Mouse (Mus musculus): ENCODE data around the gene Cipc.

Gene Cipc

DNA sequence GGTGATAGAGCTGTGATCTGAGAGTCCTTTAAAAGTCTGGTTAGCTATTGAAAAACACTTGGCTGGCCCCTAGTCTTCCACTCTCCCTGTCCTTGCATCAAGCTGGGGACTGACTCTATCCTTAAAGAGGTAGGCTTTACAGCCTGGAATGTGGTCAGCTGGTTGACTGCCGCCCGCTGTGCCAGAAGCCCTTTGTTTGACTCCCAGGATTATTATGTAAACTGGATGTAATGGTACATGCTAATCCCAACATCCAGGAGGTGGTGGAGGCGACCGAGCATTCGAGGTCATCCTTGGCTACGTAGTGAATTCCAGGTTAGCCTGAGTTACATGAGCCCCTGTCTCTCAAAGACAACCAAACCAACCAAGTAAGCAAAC, 14.3 kb upstream of the Cipc start:
- no peak for DNase-seq

DNA sequence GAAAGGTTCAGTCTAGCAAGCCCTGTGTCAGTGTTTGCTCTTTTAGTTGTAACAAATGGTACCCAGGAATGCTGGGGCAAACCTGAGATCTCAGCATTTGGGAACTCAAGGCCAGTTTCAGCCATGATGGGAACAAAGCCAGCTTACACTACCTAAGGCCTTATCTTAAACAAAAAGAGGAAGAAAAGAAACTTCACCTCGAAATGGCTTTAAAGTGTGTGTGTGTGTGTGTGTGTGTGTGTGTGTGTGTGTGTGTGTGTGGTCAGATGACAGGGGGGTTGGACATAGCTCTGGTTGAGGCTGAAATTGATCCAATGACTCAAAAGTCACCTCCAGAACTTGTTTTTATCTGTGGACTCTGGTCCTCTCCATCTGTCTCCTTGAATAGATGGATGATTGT, 12.1 kb upstream of the Cipc start:
- DNase-seq, result no peak

DNA sequence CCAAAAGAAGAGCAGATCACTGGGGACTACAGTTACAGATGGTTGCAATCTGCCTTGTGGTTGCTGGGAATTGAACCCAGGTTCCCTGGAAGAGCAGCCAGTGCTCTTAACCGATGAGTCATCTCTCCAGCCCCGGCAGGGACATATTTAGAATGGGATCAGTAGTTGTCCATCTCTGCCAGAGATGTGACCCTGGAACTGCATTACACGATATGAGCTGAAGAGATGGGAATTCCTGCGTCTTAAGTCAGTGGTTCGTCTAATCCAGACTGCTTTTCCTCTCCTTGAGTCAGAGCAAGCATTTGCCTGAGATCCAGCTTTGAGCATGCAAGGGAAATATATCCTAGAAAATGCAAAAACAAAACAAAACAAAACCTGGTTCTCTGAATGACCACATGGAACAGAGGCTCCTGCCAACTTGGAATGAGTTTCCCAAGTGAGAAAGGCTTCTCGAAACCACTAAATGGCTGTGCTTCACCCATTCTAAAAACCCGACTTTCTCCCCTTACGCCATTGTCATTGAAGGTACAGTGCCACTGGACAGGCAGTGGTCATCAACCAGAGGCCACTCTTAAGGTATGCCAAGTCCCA, 11.1 kb upstream of the Cipc start:
- DNase-seq, result no peak

DNA sequence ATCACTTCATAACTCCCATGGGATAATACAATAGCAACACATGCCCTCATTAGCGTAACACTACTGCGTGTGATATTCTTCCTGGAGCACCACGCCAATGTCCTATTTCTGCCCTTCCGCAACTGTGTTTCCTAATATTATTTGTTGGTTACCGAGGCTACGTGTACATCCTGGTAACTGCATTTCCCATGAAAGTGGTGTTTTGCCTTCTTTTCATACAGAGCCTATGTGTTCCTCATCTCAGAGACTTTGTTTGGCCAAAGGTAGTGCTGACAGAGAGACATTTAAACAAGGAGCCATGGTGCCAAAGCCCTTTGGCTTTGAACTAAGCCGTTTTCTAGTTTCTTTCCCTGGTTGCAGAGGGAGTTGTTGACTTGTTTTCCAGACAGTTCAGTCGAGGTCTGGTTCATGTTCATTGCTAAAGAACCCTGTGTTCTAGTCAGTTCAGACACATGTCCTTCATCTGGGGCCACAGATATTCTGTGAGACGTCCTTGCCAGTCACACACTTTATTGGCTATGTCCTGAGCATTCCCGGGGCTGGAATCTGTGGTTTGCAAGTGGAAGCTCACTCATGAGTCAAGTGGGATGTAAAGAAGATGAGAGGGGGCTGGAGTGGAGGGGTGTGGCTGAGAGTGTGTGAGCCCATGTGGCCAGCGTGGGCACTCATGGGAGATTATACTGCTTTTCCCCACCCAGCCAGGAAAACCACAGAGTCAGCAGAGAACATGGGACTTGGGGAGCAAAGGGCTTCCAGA, 10.1 kb upstream of the Cipc start:
- no peak for DNase-seq

DNA sequence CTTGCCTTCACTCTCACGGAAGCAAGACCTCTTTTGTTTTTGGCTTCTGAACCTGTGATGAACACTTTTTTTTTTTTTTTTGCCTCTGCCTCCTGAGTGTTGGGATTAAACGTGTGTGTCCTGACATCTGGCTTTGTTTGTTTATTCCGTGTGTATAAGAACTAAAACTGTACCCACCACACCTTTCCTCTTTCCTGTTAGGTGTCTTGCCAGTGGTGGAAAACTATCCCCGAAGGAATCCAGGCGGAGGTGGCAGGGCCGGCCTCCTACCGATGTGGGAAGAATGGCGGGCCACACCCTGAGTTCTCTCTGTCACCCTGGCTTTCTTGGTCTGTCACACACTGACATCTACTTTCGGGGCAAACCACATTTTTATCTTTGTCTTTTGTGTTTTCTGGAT, 8.3 kb upstream of the Cipc start:
- no peak for DNase-seq

DNA sequence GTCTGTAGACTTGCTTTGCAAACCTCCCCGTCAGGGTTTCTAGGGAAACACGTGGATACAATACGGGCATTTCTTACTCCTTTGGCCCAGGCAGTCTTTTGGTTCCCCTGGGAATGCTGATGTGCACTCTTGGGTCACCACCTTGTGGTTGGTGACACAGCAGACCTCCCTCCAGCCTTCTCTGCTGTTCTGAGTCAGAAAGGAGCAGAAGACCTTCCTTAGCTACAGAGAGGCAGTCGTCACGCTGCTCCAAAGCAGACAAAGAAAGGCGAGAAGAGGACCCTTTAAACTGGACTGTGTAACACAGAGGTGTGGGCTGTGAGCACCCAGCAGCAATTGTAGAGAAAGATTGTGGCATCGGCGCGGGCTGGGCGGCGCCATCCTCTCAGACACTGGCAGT, 5.7 kb upstream of the Cipc start:
- DNase-seq, result no peak

DNA sequence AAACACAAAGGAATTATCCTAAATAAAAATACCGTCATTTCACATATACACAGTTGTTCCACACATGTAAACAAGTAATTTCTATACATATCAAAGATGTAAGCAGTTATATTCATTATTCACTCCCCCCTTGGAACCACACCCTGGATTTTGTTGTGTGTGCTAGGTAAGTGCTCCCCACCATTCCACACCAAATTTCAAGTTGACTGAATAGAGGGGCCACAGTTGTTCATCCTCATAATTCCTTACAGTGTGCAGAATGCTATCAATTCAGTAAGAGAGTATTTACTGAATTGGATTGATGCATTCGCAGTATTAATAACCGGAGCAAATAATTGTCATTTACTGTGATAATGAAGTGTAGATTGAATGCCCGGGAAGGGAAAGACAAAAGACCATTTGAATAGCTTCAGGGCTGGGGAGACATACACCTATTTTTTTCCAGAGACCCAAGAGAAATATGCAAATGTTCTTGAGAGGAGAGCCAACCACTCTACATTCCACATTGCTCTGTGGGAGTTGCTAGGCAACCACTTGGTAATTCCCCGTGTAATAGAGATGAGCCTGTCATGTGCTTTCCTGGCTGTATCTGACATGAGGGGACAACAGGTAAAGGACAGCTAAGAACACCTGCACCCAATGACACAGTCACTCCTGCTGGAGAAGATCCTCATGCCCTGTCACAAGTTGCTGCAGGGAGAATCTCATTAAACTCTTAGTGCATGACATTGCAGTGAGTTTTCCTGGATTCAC, 4.9 kb upstream of the Cipc start:
- no peak for DNase-seq

DNA sequence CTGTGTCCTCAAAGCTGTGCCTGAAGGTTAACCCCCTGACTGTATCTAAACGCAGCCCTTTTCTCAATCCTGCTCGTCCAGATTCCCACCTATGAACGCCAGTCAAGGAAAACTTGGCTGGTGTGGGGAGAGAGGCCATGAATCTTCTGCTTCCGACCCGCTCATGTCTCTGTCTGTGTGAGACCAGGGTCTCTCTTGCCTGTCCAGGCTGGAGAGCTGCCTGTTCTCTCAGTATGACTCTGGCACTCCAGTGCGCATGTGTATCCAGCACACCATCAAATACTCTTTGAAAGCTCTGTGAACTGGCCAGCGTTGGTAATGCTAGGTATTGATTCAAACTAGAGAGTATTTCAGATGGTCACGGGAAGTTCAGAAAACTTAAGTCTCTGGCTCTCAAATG, 3.4 kb upstream of the Cipc start:
- no peak for DNase-seq

DNA sequence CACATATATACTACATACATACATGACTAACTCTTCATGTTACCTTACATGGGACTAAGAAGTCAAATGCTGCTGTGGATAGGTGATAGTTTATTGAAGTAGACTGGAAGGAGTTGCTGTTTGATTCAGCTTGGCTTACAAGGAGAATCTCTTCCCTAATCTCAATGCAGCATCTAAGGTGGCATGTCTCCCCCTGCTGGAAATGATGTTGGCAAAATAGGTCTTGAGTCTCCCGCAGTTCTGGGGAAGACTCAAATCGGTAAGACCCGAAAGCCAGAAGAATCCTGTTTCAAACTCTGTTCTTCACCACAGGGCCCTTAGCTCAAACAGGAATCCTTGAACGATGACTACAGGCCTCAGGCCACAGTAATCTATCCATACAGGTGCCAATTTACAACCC, 1.7 kb upstream of the Cipc start:
- peak; percentile 21 to 47 for DNase-seq

DNA sequence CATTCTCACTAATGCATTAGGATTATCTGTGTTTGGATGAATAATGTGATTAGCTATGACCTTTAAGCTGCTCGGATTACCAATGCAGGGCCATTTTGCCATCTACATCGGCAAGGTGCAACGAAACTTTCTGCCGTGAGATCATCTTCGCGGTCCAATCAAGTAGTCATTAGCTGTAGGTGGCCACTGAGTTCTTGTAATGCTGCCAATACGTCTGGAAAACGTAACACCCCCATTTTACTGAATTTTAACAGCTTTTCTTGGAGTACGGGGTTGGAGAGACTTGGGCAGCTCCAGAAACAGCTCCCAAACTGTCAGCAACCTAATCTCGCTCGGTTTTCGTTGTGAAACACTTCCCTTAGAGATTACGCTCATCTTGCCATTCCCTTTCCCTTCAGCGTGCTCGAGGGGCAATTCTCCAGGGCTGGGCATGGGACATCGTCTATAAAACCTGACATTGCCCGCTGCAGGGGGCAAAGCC, 502 bp upstream of the Cipc start:
- no peak for DNase-seq

DNA sequence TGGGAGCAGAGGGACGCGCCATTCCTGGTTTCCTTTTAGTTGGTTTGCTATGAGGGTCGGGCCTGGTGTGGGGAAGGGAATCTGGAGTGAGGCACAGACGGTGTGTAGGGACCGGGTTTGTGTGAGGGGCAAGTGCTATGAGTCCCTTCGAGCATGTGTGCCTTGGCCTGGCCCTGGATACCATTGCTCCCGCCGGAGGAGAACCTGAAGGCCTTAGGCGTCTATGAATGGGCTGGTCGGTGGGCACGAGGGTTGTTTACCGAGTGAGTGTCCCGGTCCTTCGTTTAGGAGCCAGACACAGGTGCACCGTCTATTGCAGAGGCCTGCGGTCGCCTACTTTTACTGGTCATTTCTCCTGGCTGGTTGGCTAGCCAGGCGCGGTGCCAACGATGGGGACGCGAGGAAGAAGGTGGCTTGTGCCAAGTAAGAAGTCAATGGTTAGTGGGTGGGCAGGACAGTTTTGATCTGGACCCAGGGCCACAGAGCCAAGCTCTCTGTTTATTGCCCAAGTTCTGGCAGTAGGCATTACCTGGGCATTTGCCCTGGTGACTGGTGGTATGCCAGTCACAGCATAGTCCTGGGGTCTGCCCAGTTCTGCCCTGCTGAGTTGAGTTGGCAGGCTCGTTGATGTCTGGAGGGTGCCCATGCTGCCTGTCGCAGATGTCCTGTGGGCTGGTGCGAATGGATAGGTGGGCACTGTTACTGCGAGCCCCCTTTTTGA, 998 bp downstream of the Cipc start:
- DNase-seq, result peak in 1 of 2 experiments; percentile 26

DNA sequence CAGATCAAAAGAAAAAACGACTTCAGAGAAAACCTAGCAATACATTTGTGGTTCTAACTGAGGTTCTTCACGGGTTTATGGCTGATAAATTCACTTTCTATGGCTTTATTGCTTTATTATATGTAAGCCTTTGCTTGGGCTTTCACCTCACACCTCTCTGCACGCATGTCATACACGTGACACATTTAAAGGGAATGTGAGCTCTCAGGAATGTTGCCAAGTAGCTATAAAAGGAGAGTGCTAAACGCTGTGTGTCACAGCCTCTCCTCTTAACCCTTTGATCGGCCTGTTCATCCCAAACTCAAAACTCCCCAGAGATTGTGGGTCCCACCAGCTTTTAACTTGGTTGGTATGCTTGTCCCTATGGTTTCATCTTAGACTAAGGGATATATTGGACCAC, 1.8 kb downstream of the Cipc start:
- DNase-seq, result no peak

DNA sequence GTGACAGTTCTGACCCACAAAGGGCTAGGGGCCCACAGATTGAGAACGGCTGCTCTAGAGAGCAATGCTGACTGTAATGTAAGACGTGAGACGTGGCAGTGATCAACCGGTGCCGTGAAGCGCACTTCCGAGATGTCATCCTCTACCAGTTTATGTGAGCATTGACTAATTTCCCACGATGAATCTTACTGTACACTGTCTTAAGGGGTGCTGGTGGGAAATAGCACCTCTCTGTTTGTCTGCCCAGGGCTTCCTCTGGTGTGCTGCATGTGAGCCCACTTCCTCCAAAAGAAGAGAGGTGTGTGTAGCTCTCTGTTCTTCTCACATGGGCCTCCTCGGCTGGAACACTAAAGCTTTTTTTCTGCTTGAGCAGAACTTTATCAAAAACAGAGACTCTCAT, 2.7 kb downstream of the Cipc start:
- DNase-seq, result peak; percentile 15 to 56

DNA sequence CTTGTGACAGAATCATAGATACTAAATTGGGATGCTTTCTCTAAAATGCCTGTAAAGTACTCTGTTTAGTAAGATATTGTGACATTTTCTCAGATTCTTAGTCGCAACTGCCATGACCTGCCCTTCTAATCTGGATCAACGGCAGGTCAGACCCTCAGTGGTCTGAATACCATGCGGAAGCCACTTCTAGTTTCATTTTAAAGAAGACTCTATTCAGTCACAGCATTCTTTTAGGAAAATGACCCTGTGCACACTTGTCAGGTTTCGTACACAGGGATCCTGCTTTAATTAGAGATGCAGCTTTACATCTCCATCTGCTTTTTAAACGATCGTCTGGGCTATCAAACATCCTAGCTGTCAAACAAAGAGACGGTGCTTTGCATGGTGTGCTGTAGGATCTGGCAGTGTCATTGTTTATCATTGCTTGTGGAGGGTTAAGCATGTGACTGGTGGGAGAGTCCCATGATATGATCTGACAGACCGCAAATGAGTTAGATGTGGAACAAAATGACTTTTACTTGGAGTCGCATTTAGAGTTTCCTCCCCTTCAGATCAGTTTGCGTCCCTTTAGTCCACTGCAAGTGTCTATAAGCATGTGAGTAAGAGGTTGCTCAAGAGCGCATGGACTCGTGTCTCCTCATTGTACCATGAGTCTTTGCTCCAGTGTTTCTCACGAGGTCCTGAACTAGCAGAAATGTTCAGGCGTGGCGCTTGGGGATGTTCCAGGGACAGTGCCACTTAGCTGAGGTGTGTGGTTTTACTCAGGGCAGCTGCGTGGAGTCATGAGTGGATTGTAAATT, 3.5 kb downstream of the Cipc start:
- DNase-seq, result no peak

DNA sequence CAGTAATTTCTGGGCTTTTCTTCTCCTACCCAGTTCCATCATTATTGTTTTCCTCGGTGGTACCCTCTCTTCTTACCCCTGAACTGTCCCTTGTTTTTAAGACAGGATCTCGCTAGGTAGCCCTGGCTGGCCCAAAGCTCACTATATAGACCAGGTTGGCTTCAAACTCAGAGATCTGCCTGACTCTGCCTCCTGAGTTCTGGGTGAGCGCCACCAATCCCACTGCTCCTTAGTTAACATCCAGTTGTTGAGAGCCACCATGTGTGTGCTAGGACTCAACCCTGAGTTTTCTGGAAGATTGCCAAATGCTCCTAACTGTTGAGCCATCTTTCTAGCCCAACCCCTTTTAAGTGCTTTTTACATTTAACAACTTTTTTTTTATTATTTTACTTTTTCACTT, 4.1 kb downstream of the Cipc start:
- no peak for DNase-seq

DNA sequence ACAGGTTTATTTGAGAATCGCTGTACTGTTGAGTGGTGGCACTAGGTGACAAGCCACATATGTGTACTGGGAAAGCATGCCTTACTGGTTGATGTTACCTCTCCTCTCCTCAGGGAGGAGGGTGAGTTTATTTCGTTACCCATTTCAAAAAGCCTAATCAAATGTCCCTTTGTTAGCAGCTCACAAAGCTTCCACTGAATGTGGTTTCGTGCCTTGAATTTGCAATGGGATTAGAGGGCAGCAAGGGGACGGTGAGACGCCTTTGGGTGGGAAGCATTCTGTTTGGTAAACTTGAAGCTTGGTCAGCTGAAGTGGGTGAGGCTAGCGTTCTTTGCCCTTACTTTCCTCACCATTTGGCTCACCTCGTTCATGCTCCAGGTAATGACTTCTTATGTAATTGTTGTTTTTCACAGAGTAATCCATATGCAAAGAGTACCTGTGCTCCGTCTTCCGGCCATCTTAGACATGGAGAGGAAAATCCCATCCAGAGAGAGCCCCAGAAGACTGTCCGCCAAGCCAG, 5.5 kb downstream of the Cipc start:
- DNase-seq, result no peak

DNA sequence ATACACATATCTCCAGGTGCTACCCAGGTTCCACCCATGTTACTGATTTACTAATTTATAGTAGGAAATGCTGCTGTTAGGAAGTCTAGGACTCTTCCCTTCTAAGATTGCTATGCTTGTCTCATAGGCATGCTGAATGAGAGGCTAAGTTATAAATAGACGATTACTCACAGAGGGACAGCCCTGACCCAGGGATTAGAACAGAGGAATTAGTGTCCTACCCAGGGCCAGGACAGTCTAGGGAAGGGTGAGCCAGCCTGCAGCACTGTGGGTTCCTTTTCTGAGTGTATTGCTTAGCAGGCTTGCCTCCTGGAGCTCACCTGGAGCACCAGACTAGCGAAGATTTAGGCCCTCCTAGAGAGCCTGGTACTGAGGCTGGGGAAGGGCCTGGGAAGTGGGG, 9.1 kb downstream of the Cipc start:
- no peak for DNase-seq

DNA sequence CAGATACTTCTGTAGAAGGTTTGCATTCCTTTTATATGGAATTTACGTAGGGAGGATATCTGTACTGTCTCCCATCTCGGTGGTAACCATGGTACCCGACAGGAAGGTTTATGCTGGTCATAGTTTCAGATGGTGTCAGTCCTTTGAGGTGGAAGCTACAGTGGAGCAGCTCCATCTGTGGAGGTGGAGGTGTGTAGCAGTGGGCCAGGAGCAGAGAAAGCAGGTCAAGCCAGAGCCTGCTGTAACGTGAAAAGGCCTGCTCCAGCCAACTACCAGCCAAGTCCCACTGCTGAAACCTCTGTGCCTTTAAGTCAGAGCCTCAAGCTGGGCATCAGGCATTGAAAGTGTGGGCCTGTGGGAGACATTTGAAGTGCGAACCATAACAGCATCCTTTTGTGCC, 11.7 kb downstream of the Cipc start:
- DNase-seq, result no peak

DNA sequence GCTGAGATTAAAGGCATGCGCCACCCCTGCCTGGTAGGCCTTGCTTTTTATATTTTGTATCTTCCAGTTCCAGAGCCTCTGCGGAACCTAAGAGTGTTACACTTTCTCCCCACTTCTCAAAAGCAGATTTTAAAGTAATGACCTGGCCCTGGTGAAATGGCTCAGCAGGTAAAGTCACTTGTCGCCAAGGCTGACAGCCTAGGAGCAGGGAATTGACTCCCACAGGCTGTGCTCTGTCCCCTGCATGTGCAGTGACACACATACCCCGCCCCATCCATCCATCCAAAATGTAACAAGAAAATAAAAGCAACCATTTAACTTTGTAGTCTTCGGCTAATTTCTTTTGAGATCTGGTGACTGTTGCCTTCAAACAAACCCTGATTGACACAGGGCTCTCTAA, 12.8 kb downstream of the Cipc start:
- DNase-seq, result no peak

DNA sequence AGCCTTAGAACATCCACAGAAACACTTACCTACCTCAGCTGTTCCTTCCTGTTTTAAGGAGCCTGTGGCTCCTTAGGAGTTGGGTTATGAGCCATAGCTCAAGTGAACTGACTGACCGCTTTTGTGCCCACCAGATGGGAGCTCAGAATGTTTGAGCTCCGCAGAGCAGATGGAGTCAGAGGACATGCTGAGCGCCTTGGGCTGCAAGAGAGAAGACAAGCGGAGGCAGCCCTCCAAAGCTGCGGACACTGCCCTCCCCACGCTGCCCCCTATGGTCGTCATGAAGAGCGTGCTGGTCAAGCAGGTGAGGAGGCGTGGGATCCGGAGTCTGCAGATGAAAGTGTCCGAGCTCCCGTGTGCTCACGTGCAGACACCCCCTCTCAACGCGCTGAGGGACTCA, 13.3 kb downstream of the Cipc start:
- DNase-seq, result no peak

DNA sequence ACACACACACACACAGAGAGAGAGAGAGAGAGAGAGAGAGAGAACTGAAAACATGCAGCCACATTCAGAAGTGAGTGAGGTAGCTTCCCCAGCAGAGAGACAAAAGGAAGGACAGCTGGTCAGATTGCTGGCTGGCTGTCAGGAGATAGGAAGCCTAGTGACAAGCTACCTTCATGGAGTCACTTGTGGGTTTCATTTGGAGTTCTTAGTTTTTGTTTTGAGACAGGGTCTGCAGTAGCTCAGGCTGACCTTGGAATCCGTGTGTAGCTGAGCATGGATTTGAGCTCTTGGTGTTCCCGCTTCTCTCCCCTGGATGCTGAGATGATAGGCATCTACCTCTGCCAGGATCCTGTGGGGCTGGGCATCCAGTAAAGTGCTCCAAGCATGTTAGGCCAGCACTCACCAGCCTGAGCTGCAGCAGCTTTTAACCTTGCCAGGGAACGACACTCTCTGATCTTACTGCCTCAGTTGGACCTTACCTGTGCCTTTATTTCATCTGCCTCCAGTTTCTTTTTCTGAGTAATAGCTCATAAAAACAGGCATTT, 14.0 kb downstream of the Cipc start:
- DNase-seq, result no peak
